Mouse (Mus musculus) liver, adult (tissue): ENCODE results near the gene Rgl1.
A peak's percentile ranks its signal among the peaks of the same experiment; 100 is the strongest.

Source experiments
- GATA4 ChIP-seq: IDR thresholded peaks from 2 replicates; pipeline ENCODE4 v1.6.1; 2014; ENCODE audit warnings: mild to moderate bottlenecking, low read length; ENCODE audit not compliant: insufficient replicate concordance

Gene Rgl1

DNA sequence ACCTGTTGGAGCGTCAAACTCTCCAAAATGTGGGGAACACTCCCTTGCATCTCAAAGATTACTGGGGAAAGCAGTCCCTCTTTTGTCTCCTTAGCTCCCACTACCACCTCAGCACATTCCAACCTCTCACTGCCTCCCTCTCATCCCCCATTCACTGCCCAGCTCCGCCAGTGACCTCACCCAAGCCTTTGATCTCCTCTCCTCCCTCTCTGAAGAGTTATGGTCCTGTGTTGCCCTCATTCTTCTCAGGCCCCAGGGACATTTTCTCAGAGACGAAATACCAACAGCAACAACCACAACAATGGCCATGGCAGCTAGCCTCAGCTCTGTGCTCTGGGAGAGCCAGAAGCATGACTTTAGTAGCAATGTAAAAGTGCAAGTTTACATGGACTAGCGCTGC, 25.1 kb upstream of the Rgl1 start:
- TF ChIP-seq GATA4 = no peak

DNA sequence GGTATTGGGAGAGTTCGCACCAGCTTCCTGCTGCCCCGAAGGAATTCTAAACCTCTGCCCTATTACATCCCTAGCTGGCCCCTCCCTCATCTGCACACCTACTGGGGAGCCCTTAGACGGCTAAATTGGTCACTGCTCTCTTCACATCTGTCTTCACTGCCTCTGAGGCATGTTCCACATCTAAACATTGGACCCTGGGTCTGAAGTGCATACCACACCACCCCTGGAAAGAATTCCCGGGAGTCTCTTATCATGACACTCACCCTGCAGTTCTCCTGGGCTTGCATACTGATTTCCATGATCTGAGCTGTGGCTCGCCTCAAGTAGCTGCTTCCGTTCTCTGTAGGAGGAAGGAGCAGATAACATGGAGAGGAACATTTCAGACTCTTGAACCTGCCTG, 24.7 kb upstream of the Rgl1 start:
- TF ChIP-seq GATA4 = peak; percentile 48; the same call in 1 of the 2 replicates

DNA sequence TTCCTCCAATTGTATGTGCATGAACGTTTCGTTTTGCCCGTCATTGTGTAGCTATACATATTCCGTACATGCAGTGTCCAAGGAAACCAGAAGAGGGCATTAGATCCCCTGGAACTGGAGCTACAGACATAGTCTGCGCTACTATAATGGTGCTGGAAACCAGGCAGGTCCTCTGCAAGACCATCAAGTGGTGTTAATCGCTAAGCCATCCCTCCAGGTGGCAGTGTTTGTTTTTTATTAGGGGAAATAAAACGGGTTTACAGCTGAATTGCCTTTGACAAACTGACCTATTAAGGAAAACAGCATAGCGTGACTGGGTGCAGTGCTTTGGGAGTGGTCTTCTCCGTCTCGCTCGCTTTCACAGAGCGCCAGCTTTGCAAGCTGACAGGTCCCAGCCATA, 24.1 kb upstream of the Rgl1 start:
- no peak for TF ChIP-seq GATA4

DNA sequence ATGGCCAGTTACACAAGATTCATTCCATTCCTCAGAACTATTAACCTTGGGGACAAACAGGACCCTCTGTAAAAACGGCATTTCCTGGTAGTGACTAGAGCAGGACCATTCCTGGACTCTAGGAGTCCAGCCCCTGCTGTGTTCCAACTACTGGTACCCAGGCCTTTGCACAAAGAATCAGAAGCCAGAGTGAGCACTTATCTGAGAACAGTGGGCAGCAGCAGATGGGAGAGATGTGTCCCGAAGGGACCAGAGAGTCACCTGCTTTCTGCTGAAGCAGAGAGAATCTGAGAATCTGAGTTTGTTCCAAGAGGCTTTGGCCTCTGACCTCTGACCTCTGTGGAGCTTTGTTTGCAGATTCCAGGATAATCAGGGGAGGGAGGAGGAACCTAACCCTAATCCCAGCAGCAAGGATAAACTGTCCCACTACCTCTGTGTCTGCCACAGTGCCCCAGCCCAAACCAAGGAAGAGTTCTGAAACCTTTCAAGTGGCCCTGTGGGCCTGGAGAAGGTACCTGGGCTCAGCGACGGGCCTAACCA, 22.0 kb upstream of the Rgl1 start:
- no peak for TF ChIP-seq GATA4

DNA sequence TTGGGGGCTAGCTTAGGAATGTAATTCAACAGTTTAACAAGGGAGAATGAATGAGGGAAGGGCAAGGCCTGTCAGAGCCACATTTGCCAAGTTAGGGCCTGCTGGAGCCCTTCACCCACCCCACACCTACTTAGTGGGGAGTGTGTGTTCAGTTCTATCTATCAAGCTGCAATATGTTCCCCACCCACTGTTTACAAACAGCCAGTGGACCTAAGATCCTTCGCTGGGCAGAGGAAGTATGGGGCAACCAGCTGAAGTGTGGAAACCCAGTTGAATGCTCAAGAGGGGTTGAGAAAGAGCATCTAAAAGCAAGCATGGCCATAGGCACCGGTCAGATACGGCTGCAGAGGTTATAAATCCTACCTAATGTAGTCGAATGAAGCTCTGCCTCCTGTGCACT, 20.8 kb upstream of the Rgl1 start:
- TF ChIP-seq GATA4 = no peak

DNA sequence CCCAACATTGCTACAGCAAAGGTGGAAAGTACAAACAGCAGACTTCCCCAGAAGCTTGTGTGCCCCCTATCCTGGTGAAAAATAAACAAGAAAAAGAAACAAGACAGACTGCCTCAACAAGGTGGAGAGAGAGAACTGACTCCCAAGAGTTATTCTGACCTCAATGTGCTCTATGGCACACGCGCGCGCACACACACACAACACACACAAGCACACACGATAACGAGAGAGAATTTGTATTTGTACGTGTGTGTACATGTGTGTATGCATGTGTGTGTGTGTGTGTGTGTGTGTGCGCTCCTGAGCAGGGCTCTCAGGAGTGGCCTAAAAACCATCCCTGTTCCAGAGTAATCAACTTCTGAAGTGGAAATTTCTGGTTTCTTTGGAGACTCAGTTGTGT, 18.5 kb upstream of the Rgl1 start:
- no peak for TF ChIP-seq GATA4

DNA sequence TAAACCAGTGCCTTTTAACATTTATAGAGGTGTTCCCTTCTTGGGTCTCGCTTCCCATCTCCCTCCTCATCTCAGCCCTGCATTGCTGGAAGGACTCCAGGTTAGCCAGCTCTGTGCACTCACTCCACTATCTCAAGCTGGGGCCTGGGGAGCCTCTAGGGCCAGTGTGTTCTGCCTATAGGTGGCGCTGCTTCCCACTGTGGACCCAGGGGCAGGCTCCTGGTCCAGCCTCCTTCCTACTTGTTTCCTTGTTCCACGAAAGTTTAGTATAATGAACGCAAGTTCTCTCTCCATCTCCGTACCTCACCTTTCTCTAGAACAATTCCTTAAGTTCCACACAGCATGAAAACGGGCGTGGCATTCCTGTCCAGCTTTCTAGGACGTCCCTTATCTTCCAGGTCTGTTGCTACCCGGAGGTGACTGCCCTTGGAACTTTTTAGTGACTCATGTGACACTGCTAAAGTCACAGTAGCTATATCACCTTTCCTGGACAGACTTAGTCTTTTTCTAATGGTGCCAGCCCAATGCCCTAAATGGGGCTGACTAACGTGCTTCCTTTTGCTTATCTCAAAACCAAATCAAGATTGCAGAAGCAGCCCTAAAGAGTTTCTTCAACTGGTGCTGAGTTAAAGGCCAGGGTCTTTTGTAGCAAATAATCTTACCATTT, 13.1 kb upstream of the Rgl1 start:
- TF ChIP-seq GATA4 = no peak

DNA sequence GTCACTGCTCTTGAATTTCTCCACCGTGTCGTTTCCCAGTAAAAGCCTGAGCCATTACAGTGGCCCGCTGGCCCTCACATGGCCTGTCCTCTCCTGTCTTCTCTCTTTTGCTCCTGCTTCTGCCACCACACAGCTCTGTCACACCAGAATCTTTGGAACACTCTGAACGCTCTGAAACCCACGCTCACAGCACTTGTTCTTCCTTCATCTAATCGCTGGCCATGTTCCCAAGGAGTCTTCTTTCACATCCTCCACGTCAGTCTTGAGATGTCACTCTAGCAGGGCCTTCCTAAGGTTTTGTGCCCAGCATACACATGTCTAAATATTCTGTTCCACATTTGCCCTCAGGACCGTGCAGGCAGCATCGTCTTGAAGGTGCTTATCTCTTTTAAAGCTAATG, 4.9 kb upstream of the Rgl1 start:
- no peak for TF ChIP-seq GATA4

DNA sequence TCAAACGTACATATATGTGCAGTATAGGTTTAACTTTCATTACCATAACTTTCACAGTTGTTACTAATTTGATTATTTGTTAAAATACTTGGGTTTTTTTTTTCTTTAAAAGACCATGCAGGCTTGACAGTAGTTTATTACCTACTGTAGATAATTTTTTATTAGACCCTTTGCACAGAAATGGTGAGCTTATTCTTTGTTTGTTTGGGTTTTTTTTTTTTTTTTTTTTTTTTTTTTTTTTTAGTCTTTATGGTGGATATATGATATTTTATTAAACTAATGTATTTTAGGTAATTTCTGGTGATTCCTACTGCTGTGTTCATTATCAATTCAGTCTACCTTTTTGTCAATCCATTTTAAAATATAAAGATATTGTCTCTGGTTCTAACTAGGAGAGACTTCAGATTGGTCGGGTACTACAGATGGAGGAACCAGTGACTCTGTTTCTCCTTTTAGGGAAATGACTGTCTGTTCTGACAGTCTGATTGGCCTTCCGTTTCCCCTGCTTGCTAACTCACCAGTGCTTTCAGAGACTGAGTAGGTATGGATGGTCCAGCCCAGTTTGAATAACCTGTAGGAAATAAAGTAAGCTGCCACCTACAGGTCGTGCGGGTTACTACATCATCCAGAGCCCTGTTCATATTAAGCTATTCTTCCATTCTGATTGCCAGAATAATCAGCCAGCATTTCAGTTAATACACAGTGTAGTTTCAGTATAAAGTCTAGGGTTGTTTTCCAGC, 1.8 kb upstream of the Rgl1 start:
- no peak for TF ChIP-seq GATA4

DNA sequence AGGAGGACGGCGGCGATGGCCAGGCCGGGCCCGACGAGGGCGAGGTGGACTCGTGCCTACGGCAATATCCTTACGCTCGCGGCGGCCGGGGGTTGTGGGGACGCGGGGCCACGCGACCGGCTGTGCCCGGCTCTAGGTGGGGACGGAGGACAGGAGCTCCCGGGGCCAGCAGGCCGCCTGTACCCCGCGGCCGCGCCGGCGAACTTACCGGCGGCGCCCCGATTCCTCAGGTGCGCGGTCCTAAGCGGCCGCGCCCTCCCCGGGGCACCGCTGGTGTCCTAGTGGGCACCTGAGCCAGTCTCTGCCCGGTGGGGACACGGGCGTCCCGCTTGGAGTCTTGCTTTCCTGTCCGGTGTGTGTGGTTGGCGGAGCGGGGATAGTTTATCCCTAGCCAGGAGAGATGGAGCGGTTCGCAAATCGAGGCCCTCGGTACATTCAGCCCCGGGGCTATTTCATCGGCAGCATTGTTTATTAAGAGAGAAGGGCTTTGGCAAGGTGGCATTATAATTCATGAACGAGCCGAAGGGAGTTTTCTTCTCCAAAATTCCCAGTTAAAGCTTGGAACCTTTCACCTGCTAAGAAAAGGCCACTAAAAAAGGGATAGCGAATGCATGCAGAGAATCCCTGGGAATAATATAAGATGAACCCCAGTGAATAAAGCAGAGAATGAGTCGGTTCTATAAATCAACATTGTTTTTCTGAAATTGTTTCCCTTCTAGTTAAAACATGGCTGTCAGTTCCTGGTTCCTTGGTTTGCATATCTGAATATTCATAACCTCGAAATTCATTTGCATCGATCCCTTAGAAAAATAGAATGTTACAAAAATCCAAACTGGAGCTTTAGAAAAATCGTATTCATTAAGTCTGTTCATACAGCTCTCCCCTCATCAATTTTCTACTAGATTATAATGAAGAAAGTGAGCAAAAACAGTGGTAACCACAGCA, 925 bp upstream of the Rgl1 start:
- no peak for TF ChIP-seq GATA4

DNA sequence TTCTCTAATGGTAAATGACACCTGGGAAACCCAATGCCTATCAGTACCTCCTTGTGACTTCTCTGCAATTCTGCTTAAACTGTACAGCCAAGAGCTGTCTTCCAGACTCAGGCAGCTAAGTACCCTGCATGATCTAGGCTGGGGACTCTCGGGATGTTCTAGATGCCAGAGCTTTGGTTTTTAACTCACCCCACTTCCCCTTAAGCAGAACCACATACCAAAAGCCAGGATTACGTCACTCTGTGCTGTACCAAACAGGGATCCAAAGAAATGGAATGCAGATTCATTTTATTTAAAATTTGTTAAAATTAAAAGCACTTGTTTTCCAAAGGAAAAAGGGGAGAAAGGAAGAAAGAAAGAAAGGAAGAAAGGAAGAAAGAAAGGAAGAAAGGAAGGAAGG, 4.4 kb downstream of the Rgl1 start:
- no peak for TF ChIP-seq GATA4

DNA sequence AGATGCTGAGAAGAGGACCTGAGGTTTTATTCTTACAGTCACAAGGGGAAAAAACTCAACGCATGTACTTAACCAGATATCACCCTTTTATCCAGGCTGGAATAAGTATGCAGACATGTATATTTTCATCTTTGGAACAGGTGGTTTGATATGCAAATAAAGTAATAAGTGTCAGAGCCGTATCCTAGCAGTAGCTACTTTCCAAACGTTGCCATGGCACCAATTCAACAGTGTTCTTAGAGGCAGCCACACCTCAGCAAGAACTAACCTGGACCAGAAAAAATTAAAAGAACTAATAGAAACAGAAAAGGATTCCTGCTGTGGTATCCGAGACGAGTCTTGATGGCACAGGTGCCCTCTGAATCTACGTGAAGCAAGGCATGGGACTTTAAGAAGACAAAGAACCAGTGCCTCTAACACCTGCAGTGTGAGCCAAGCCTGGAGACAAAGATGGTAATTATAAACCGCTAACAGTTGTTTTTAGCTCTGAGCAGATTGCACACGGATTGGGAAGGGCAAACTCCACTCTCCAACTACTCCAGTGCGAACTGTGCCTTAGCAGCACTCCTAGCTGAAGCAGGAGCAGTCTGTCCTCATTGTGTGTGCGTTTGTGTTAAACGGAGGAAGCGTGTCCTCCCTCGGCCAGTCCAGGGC, 15.7 kb downstream of the Rgl1 start, which contains the start of gene Apobec4:
TSS of gene Apobec4 (plus strand) at position 240 of the 654 bp plus-strand sequence.
- no peak for TF ChIP-seq GATA4

DNA sequence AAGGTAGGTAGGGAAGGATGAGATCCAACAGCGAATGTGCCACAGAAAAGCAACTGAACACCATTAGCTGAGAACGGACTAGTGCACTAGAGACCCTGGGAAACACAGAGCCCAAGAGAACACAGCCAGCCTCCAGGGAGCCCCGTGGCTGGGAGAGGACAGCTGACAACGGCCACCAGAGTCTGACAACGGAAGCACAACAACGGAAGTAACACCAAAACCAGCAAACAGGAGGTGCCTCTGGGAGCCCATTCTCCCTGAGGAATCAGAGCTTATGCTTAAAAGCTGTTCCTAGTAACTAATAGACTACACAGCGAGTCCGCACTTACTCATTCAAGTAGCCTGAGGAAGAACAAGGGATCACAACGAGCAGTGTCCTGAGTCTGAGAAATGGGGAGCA, 16.9 kb downstream of the Rgl1 start:
- TF ChIP-seq GATA4 = no peak

DNA sequence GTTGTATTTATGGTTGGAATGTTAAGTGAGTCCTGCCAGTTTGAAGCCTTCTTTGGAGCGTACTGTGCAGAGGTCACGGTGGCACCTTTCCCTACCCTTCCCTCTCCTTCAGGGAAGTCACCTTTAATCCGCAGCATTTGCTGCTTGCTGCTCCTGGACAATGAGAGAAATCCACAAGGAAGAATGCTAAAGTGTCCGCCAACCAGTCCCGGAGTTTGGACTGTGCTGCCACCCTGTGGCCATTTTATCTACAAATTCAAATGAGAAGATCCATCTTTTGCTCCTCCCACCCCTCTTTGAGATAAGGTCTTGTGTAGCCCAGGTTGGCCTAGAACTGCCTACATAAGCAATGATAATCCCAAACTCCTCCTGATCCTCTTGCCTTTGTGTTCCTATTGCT, 19.7 kb downstream of the Rgl1 start:
- 0 out of 2 replicates have a peak, but pooled peaks have one; percentile 23 for TF ChIP-seq GATA4

DNA sequence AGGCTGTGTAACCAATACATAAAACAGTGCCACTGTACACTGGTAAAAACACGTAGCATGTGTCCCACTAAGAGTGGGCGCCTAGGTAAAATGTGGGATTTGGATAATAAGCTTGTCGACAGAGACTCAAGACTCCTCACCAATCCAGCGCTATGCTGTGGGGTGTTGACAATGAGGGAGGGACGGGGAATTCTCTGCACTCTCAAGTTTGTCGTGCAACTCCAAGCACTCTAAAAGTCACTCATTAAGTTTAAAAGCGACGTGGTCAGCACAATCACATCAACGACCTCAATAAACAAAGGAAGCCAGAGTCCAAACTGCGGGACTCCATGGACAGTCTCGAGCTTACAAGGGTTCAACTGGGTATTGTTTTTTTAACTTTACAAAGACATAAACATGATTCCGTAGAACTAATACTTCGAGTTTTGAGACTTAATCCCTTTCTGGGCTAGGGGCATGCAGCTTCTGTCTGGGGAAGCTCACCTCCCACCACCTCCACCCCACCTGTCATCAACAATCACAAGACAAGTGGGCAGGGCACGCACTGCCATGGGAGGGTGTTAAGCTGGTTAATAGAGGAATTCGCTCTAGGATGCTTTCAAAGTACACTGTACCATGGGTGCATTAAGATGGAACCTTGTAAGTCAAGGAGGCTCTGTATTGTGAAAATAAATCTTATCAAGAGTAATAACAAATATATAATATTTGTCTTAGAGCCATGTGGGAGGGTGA, 22.9 kb downstream of the Rgl1 start:
- no peak for TF ChIP-seq GATA4

DNA sequence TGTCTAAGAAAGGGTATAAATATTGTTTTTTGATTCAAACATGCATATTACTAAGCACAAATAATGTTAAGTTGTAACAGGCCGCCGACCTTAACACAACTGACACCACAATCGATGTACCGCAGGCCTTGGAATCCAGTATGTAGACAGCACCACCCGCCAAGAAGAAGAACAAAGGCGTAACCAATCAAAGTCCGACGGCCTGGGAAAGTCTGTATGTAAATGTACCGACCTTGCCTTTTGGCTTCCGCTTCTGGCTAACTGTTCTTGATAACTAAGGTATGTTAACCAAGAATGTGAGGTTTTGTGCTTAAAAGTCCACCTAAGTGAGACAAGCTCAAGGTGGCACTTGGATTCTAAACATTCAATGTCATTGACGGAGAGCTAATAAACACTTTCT, 26.8 kb downstream of the Rgl1 start:
- no peak for TF ChIP-seq GATA4
